Mouse (Mus musculus): ENCODE measurements around the gene G6pc3. TPM values are rescaled to one million over a fixed set of nuclear protein-coding genes. Genes with fewer than 3 reads are reported as not detected.

G6pc3 gene
- polyA plus RNA-seq, 1 experiment from 2014 or later: 26.8 TPM

DNA sequence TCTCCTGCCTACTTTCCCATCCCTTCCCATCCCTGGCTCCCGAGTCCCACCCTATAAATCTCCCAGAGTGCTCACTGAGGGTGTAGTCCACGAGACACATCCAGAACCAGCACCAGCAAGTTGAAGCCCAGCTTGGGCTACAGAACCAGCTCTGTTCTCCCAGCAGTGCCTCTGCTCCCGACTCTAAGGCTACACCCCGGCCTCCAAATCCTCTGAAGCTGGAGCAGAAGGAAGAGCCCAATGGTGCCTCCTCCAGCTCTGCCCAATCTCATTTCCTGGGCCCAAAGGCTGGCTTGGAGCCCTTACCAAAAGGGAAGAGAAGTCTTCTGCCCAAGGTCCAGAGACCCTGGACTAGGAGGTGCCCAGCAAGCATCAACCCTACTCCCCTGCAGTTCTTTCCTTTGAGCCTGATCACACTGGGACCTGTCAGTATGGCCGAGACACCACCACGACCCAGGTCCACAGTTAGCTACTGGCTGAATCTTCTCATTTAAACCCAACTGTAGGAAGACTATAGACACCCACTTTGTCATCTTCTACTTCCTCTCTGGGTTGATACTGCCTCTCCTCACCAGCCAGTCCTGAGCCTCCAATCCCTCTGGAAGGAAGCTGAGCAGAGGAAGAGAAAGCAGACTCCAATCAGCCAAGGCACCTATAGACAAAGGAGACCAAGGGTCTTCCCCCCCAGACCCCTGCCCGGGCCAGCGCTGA is 32.0 kb downstream of the G6pc3 start:
- Histone ChIP-seq H3K9ac (no peak overlapping the region), H3K4me3 (no peak overlapping the region), H3K4me1 (peaks cover 71% of the 10 kb centered on the region), H3K27me3 (no peaks in the 10 kb centered on the region), H3K9me3 (replicated peaks) (no peaks in the 10 kb centered on the region), H3K36me3 (peaks cover 36% of the 10 kb centered on the region), H3K4me2 (replicated peaks) (no peak overlapping the region), H3K27ac (no peak overlapping the region)
- ATAC-seq (ENCODE audit: low FRiP score): no peak
- WGBS: 93% methylated on average over 8 of the region's 8 CpGs

DNA sequence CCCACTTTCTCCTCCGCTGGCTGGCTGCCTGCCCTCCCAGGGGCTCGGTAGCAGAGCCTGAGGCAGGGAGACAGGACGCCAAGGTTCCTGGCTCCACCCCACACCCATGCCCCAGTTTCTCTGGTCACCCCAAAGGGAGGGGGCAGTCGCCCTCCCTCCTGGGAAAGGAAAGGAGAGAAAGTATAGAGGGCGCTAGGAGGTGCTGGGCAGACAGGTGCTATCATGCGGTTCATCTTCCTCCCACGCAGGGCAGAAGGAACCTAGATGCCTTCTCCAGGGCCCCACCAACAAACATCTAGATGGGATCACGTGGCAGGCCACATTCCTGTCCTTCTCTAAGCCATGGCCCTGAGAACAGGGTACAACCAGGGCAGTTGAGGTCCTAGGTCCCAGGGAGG is 32.5 kb downstream of the G6pc3 start:
- Histone ChIP-seq H3K9me3 (replicated peaks) (no peaks in the 10 kb centered on the region), H3K4me3 (no peak overlapping the region), H3K27me3 (no peaks in the 10 kb centered on the region), H3K4me2 (replicated peaks) (no peak overlapping the region), H3K4me1 (peaks cover 72% of the 10 kb centered on the region), H3K27ac (no peak overlapping the region), H3K36me3 (peaks cover 36% of the 10 kb centered on the region), H3K9ac (no peak overlapping the region)
- no peak for ATAC-seq (ENCODE audit: low FRiP score)
- WGBS: 81% methylated on average over 8 of the region's 8 CpGs

DNA sequence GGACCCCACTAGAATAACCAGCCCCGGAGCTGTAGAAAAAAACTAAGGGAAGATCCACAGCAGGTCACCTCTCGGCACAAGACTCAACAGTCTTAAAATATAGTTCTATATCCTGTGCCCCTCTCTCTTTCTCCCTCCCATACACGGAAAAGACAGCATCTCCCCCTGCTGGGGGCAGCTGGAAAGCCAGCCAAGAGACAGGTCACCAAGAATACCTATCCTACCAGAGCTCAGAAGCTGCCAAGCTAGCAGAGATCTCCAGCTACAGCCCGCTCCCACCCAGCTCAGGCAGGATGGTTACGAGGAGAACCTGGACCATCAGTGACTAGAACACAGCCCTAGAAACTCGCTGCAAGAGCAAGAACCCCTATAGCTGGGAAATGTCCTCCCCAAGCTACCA is 33.7 kb downstream of the G6pc3 start:
- Histone ChIP-seq H3K27me3 (no peaks in the 10 kb centered on the region), H3K36me3 (peaks cover 27% of the 10 kb centered on the region), H3K9me3 (replicated peaks) (no peaks in the 10 kb centered on the region), H3K4me3 (no peak overlapping the region), H3K27ac (no peak overlapping the region), H3K4me1 (peaks cover 73% of the 10 kb centered on the region), H3K4me2 (replicated peaks) (no peak overlapping the region), H3K9ac (0 out of 2 replicates have a peak overlapping the region, but pooled peaks have one; percentile 39)
- ATAC-seq (ENCODE audit: low FRiP score): no peak
- 43% methylated on average over 6 of the region's 6 CpGs for WGBS

DNA sequence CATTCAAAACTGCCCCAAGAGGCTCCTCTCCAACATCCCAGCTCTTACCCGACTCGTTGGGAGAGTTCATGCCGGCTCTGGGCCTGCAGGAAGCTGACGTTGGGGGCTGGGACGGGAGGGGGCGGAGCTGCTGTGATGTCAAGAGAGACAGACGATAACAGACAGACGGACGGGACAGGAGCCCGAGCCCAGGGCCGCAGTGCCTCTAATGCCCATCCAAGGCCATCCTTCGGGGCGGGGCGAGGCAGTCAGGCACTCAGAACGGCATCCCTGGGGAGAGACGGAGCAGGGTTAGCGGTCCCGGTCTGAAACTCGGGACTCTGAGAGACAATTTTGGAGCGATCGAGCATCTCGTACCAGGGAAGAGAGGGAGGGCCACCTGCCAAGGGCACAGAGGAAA is 35.3 kb downstream of the G6pc3 start:
- peak overlapping the region; percentile 15 for H3K4me3 ChIP-seq
- peaks cover 24% of the 10 kb centered on the region for H3K36me3 ChIP-seq
- H3K27ac ChIP-seq: no peak overlapping the region
- H3K9me3 ChIP-seq (replicated peaks): no peaks in the 10 kb centered on the region
- 7% methylated on average over 22 of the region's 22 CpGs for WGBS
- no peaks in the 10 kb centered on the region for H3K27me3 ChIP-seq
- peaks cover 70% of the 10 kb centered on the region for H3K4me1 ChIP-seq
- H3K4me2 ChIP-seq (replicated peaks): peak overlapping the region; percentile 46
- no peak for ATAC-seq (ENCODE audit: low FRiP score)
- H3K9ac ChIP-seq: peak overlapping the region; percentile 43; the same call in 1 of the 2 replicates

DNA sequence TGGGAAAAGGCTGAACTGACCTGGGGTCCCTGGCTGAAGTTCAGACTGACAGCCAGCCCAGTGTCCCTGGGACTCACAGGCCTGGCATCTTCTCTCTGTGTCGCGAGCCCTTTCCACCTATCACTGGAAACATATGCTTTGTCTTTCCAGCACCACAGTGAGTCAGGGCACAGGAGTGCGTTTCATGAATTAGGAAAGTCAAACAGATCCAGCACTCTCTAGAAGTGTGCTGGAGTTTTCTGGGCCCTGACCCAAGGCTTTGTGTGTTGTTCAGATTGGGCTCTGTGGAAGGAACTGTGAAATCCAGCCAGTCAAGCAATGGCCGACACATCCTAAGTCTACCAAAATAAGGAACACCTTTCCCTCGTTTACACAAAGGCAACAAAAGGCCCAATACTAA is 35.8 kb downstream of the G6pc3 start:
- Histone ChIP-seq H3K9ac (peak overlapping the region; percentile 43; the same call in 1 of the 2 replicates), H3K27me3 (no peaks in the 10 kb centered on the region), H3K9me3 (replicated peaks) (no peaks in the 10 kb centered on the region), H3K4me1 (peaks cover 64% of the 10 kb centered on the region), H3K4me2 (replicated peaks) (peak overlapping the region; percentile 46), H3K4me3 (peak overlapping the region; percentile 15; the same call in 1 of the 2 replicates), H3K36me3 (peaks cover 19% of the 10 kb centered on the region), H3K27ac (no peak overlapping the region)
- ATAC-seq (ENCODE audit: low FRiP score): no peak
- whole genome bisulfite sequencing: 76% methylated on average over 5 of the region's 5 CpGs

DNA sequence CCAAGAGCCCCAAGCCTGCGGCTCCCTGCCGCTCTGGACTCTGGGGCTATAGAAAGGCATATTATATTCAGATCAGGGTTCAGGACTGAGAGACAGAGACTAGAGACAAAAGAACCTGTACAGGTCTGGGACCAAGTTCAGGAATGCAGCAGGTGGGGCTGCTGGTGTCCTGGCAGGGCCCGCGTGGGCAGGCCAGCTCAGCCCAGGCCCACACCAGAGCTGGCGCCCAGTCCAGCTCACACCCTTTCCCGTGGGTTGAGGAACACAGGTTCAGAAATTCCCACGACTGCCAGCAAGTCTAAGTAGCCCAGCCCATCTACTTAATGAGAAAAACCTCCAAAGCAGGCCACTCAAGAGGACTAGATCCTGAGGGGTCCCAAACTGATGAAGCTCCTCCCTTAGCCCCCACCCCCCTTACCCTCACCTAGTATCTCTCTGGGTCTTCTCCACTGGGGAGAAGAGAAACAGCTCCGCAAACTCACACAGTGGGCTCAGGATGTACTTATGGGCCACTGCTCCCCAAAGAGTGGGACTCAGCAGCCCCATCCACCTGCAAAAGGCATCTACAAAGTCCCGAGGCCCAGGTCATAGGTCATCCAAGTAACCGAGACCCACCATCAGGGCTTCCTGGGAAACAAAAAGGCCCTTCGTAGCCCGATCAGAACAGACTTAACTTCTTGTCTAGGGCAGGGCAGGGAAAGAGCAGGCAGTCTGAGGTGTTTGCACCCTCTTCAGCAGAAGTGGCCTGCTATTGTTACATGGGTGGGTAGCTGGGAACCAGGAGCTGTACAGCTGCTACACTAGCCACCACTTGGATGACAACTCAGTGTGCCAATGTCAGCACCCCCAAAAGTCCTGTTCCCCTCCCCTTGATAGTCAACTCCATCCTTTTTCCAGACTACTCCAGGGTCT is 36.9 kb downstream of the G6pc3 start:
- Histone ChIP-seq H3K9ac (peak overlapping the region; percentile 94; the same call in 1 of the 2 replicates), H3K4me2 (replicated peaks) (peak overlapping the region; percentile 88), H3K27ac (peak overlapping the region; percentile 96), H3K36me3 (peaks cover 9% of the 10 kb centered on the region; the same call in 1 of the 2 replicates), H3K4me3 (peak overlapping the region; percentile 94), H3K27me3 (no peaks in the 10 kb centered on the region), H3K9me3 (replicated peaks) (no peaks in the 10 kb centered on the region), H3K4me1 (peaks cover 65% of the 10 kb centered on the region)
- 59% methylated on average over 12 of the region's 12 CpGs for whole genome bisulfite sequencing
- ATAC-seq (ENCODE audit: low FRiP score): no peak

DNA sequence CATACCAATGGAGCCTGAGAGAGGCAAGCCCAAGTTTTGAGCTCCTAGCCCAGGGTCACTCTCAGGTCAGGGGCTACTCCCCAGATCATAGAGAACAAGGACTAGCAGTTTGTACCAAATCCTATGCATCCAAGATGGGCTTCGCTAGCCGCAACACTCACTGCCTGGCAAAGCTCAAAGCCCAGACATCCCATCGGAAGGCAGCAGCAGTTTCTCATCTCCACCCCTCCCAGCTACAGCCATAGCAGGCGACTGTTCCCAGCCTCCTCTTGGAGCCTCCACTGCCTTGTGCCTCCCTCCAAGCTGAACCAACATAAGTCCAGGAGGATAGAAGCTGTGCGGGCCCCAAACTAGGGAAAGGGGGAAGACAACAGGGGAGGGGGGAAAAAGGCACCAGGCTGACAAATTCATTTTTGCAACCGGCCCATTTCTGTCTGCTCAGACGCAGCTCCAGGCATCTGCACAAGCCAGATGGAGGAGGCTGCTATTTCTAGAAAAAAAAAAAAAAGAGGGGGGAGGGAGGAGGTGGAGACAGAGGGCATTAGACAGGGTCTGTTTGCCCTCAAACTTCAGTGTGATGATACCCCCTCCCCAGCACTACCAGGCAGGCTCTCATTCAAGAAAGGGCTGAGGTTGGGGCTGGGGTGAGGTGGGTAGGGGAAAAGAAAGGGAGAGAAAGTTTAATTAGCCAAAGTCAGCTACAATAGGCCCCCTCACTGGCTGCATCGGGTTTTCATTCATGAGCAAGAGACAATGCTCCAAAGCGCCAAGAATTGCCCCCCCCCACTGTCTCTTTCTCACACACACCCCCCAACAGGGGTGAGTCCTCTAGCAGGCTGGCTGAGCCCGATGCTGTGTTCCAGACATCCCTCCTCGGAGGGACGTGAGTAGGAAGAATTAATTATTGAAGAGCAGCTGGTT is 38.1 kb downstream of the G6pc3 start:
- H3K4me1 ChIP-seq: peaks cover 65% of the 10 kb centered on the region
- no peaks in the 10 kb centered on the region for H3K27me3 ChIP-seq
- peak overlapping the region; percentile 96 for H3K27ac ChIP-seq
- peak overlapping the region; percentile 94 for H3K9ac ChIP-seq
- 18% methylated on average over 12 of the region's 12 CpGs for WGBS
- peak; percentile 79 for ATAC-seq (ENCODE audit: low FRiP score)
- peak overlapping the region; percentile 88 for H3K4me2 ChIP-seq (replicated peaks)
- H3K9me3 ChIP-seq (replicated peaks): no peaks in the 10 kb centered on the region
- peak overlapping the region; percentile 94 for H3K4me3 ChIP-seq
- no peaks in the 10 kb centered on the region for H3K36me3 ChIP-seq

DNA sequence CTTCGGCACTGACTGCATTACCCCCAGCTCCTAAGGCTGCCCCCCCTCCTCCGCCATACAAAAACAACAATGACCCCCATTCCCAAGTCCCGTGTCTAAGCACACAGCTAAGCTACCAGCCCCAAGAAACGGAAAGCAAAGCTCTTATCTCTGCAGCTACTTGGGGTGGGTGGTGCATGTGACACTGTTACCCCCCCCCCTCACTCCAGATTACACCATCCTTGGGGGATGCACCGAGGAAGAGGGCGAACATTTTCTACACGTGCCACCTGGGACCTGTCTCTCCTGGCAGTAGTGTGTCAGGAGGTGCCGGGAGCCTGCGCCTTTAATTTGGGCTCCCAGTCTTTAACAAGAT is 38.7 kb downstream of the G6pc3 start:
- H3K4me2 ChIP-seq (replicated peaks): peak overlapping the region; percentile 88
- no peaks in the 10 kb centered on the region for H3K9me3 ChIP-seq (replicated peaks)
- no peaks in the 10 kb centered on the region for H3K36me3 ChIP-seq
- H3K4me1 ChIP-seq: peaks cover 60% of the 10 kb centered on the region
- 17% methylated on average over 9 of the region's 9 CpGs for WGBS
- H3K4me3 ChIP-seq: peak overlapping the region; percentile 94
- H3K9ac ChIP-seq: peak overlapping the region; percentile 94
- H3K27me3 ChIP-seq: no peaks in the 10 kb centered on the region
- ATAC-seq (ENCODE audit: low FRiP score): no peak
- peak overlapping the region; percentile 96 for H3K27ac ChIP-seq

DNA sequence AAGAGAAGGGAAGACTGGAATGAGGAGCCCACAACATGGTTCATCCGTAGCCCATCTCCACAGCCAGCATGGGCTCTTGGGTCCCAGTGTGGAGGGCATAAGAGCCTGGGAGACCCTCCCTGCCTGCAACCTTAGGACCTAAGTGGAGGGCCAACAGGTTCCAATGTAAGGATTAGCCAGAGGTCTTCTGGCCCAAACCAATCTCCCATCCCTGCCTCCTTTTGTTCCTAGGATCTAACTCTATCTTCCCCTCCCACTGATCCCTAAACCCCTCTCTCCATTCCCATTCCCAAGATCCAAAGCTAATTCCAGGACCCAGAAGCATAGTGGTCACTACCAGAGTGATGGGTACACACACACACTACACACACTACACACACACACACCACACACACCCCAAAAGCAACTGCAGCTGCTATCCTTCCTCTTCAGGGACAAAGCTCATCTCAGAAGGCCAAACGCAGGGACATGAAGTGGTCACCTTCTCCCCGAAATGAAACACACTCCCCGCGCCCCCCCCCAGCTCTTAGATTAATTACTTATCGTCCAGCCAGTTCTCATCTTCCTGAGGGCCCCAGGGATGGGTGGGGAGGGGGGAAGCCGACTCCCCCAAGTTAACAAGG is 39.3 kb downstream of the G6pc3 start:
- no peaks in the 10 kb centered on the region for H3K27me3 ChIP-seq
- no peak for ATAC-seq (ENCODE audit: low FRiP score)
- 11% methylated on average over 7 of the region's 7 CpGs for WGBS
- H3K4me1 ChIP-seq: peaks cover 55% of the 10 kb centered on the region
- no peaks in the 10 kb centered on the region for H3K9me3 ChIP-seq (replicated peaks)
- H3K36me3 ChIP-seq: no peaks in the 10 kb centered on the region
- H3K4me2 ChIP-seq (replicated peaks): peak overlapping the region; percentile 88
- H3K4me3 ChIP-seq: peak overlapping the region; percentile 94
- peak overlapping the region; percentile 96 for H3K27ac ChIP-seq
- peak overlapping the region; percentile 94 for H3K9ac ChIP-seq

DNA sequence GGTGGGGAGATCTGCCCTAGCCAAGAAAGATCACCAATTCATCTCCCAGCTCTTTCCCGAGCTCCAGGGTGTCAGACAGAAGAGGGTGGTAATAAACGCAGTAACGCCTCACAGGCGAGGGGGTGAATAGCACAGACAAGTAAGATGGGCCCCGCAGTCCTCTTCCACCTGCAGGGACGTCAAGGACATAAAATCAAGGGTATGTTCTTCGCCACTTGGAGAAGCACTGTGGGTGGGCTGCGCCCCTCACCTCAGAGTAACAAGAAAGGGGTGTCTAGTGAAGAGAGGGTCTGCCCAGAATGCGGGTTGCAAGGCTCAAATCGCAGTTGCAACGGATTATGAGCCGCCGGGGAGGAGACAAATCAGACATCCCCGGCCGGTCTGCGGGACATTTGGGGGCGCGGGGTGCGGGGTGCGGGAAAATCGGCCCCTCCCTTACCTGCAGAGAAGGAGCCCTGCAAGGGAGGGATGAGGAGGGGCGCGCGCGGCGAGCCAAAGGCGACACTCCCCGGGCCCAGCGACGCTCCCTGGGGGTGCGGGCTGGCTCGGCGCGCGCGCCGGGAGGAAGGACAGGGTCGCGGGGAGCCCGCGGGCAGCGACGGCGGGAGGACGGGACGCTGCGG is 40.0 kb downstream of the G6pc3 start:
- peaks cover 52% of the 10 kb centered on the region for H3K4me1 ChIP-seq
- peak; percentile 26 for ATAC-seq (ENCODE audit: low FRiP score)
- no peaks in the 10 kb centered on the region for H3K27me3 ChIP-seq
- H3K36me3 ChIP-seq: no peaks in the 10 kb centered on the region
- no peaks in the 10 kb centered on the region for H3K9me3 ChIP-seq (replicated peaks)
- H3K9ac ChIP-seq: peak overlapping the region; percentile 94
- H3K4me2 ChIP-seq (replicated peaks): peak overlapping the region; percentile 88
- 0% methylated on average over 41 of the region's 47 CpGs for WGBS
- H3K4me3 ChIP-seq: peak overlapping the region; percentile 94
- peak overlapping the region; percentile 96 for H3K27ac ChIP-seq

Measured in hindbrain, embryonic 12.5 days (tissue).